8 mouse cellular contexts compared by ENCODE assay signal in genomic region chr8:10928342-10928794, GRCm38 (mm10).
A peak's percentile ranks its signal among the peaks of the same experiment; 100 is the strongest.
DNase-seq lines count a peak whose midpoint lies in the region; ATAC-seq and TF ChIP-seq lines count a peak whose summit lies in the region.

No protein-coding gene starts in this region.

- H3K4me3 ChIP-seq in lung, embryonic 14.5 days (ENCODE audit: low read depth, low read length): no peak overlapping the region

- peaks cover 37% of the 10 kb centered on the region for H3K4me1 ChIP-seq in lung, embryonic 14.5 days (ENCODE audit: insufficient read depth)

- H3K4me2 ChIP-seq in lung, embryonic 14.5 days: no peak overlapping the region

- H3K27me3 ChIP-seq in lung, embryonic 14.5 days (ENCODE audit: insufficient read depth, low read length): 0 out of 2 replicates have a peak, but pooled peaks cover 3% of the 10 kb centered on the region

- no peak overlapping the region for H3K9ac ChIP-seq in lung, embryonic 14.5 days

- ATAC-seq in lung, embryonic 14.5 days (ENCODE audit: insufficient read depth): peak; percentile 45
- ATAC-seq in inflammation-experienced regulatory T-cells, adult 6 months: no peak

- H3K27ac ChIP-seq in lung, embryonic 14.5 days (ENCODE audit: low read depth): peak overlapping the region; percentile 42; the same call in 1 of the 2 replicates

- no peak; the same call in 1 of the 2 replicates for TF ChIP-seq CTCF in lung, embryonic 14.5 days (IDR thresholded peaks at IDR 0.05; ENCODE audit: low read depth)

- no peaks in the 10 kb centered on the region for H3K36me3 ChIP-seq in lung, embryonic 14.5 days (ENCODE audit: insufficient read depth)

- intact Hi-C loops in heart, postnatal 36 days (cut with DNase I): no loop called here

- 27% methylated on average over 17 of the region's 17 CpGs for WGBS in lung, embryonic 14.5 days

- DNase-seq in adrenal gland, adult 8-10 months: peak; percentile 42
- no peak for DNase-seq in adrenal gland, postnatal 4 days (ENCODE audit: low spot score in 2 of 2)
- DNase-seq in ovary, adult 18-20 months (ENCODE audit: low spot score): peak; percentile 42
- no peak for DNase-seq in ovary, postnatal 14 days (ENCODE audit: low spot score)
- peak; percentile 55 to 69 for DNase-seq in heart, postnatal 36 days
- DNase-seq in lung, embryonic 14.5 days: peak; percentile 87
- peak; percentile 71 for DNase-seq in skeletal muscle tissue, adult 2 months (ENCODE audit: low read depth, low spot score)

- no peaks in the 10 kb centered on the region for H3K9me3 ChIP-seq in lung, embryonic 14.5 days (ENCODE audit: low read depth, low read length)

Comparison
In these comparisons a context has a peak if more than half of its experiments do, and no peak if none do; other contexts are left out.
1. DNase-seq: peak in adrenal gland, adult 8-10 months (single experiment), ovary, adult 18-20 months (single experiment), heart, postnatal 36 days (2 of 2), lung, embryonic 14.5 days (single experiment) and skeletal muscle tissue, adult 2 months (single experiment); none in adrenal gland, postnatal 4 days (0 of 2) and ovary, postnatal 14 days (single experiment).